Mouse (Mus musculus) intestine, embryonic 14.5 days (tissue): Measurements from ENCODE around the gene Ccdc122. TPM values are rescaled to one million over a fixed set of nuclear protein-coding genes. Genes with fewer than 3 reads are reported as not detected.

ENCODE experiments used
- ATAC-seq: fragments of 200-750 bp; cut with Nextera tagmentation; replicated peaks from 2 replicates; pipeline ENCODE4 v1.8.0; 2017; ENCODE audit warnings: low read depth, moderate number of reproducible peaks, moderate TSS enrichment, moderate library complexity; ENCODE audit not compliant: low FRiP score, low TSS enrichment
- DNase-seq: peaks from one replicate; pipeline ENCODE4 v3.0.0-alpha.2; 2018; ENCODE audit warnings: low spot score
- H3K27ac ChIP-seq: fragments of 300-500 bp; sonication (generic); 2 replicates; pipeline ENCODE4 v1.5.1; 2014; ENCODE audit warnings: low read depth, mild to moderate bottlenecking, control low read depth
- H3K27me3 ChIP-seq: fragments of 300-500 bp; sonication (generic); replicated peaks from 2 replicates; pipeline ENCODE4 v1.6.1; 2014; ENCODE audit warnings: low read length, control low read depth; ENCODE audit not compliant: control insufficient read depth, insufficient read depth
- H3K36me3 ChIP-seq: fragments of 300-500 bp; sonication (generic); 2 replicates; pipeline ENCODE4 v1.6.1; 2014; ENCODE audit warnings: low read length, control low read depth; ENCODE audit not compliant: control insufficient read depth, insufficient read depth
- H3K4me1 ChIP-seq: fragments of 300-500 bp; sonication (generic); replicated peaks from 2 replicates; pipeline ENCODE4 v1.6.1; 2014; ENCODE audit warnings: low read length, control low read depth, mixed read lengths; ENCODE audit not compliant: control insufficient read depth, insufficient read depth
- H3K4me2 ChIP-seq: fragments of 300-500 bp; sonication (generic); 2 replicates; pipeline ENCODE4 v1.6.1; 2014; ENCODE audit warnings: low read length
- H3K4me3 ChIP-seq: fragments of 300-500 bp; sonication (generic); 2 replicates; pipeline ENCODE4 v1.5.1; 2014; ENCODE audit warnings: low read depth, low read length, control low read depth, mixed read lengths
- H3K9ac ChIP-seq: fragments of 300-500 bp; sonication (generic); 2 replicates; pipeline ENCODE4 v1.6.1; 2014; ENCODE audit warnings: mild to moderate bottlenecking, low read length
- H3K9me3 ChIP-seq: fragments of 300-500 bp; sonication (generic); 2 replicates; pipeline ENCODE4 v1.6.1; 2016; ENCODE audit warnings: low read length, control low read depth; ENCODE audit not compliant: control insufficient read depth
- WGBS: fragments of 180-500 bp; shearing (Covaris S2); extraction: QIAGEN DNeasy Blood & Tissue Kit; methylation state at CpG from one replicate; pipeline ENCODE4 v1.1.7; 2014; 5-methylcytosine and 5-hydroxymethylcytosine counted together
- polyA plus RNA-seq: library from polyadenylated mRNA; unstranded; fragments of >200 nt; fragmentation: Nextera tagmentation; extraction: Ambion mirVana; gene quantifications from 2 replicates; pipeline ENCODE4 v1.2.1, GENCODE M21; 2014

Ccdc122 gene
- polyA plus RNA-seq, 1 experiment from 2014 or later, result 3.9 TPM

GRCm38 (mm10) chr14:77141324-77142282, 105.0 kb downstream of the Ccdc122 start:
- WGBS, result 24% methylated on average over 17 of the region's 17 CpGs
- H3K4me3 ChIP-seq, result no peak overlapping the region
- H3K27me3 ChIP-seq, result no peaks in the 10 kb centered on the region
- H3K4me1 ChIP-seq, result no peaks in the 10 kb centered on the region
- H3K36me3 ChIP-seq, result no peaks in the 10 kb centered on the region
- no peak overlapping the region for H3K9ac ChIP-seq
- H3K9me3 ChIP-seq, result no peaks in the 10 kb centered on the region
- ATAC-seq (peak; percentile 77; the same call in 1 of the 2 replicates), DNase-seq (peak; percentile 87)
- no peak overlapping the region for H3K27ac ChIP-seq
- peak overlapping the region; percentile 29; the same call in 1 of the 2 replicates for H3K4me2 ChIP-seq

GRCm38 (mm10) chr14:77145103-77145502, 108.5 kb downstream of the Ccdc122 start:
- no peak overlapping the region for H3K4me2 ChIP-seq
- no peak overlapping the region for H3K4me3 ChIP-seq
- H3K4me1 ChIP-seq, result no peaks in the 10 kb centered on the region
- no peaks in the 10 kb centered on the region for H3K27me3 ChIP-seq
- H3K9ac ChIP-seq, result no peak overlapping the region
- H3K9me3 ChIP-seq, result 0 out of 2 replicates have a peak, but pooled peaks cover 3% of the 10 kb centered on the region
- 77% methylated on average over 4 of the region's 4 CpGs for WGBS
- H3K36me3 ChIP-seq, result no peaks in the 10 kb centered on the region
- H3K27ac ChIP-seq, result no peak overlapping the region
- DNase-seq, result no peak
- no peak for ATAC-seq

GRCm38 (mm10) chr14:77147635-77148034, 111.1 kb downstream of the Ccdc122 start:
- Histone ChIP-seq H3K4me1 (no peaks in the 10 kb centered on the region), H3K9me3 (0 out of 2 replicates have a peak, but pooled peaks cover 3% of the 10 kb centered on the region), H3K4me2 (no peak overlapping the region), H3K9ac (no peak overlapping the region), H3K27me3 (no peaks in the 10 kb centered on the region), H3K27ac (no peak overlapping the region), H3K4me3 (no peak overlapping the region), H3K36me3 (no peaks in the 10 kb centered on the region)
- WGBS, result 100% methylated on average over 1 of the region's 1 CpGs
- DNase-seq (no peak), ATAC-seq (no peak)

- Histone ChIP-seq H3K27me3 (peaks cover 10% of the 10 kb centered on the region; the same call in 1 of the 2 replicates), H3K4me2 (no peak overlapping the region), H3K36me3 (no peaks in the 10 kb centered on the region), H3K4me1 (no peaks in the 10 kb centered on the region), H3K9me3 (0 out of 2 replicates have a peak, but pooled peaks cover 3% of the 10 kb centered on the region), H3K27ac (no peak overlapping the region), H3K9ac (no peak overlapping the region), H3K4me3 (no peak overlapping the region)
- WGBS, result 81% methylated on average over 6 of the region's 6 CpGs
- DNase-seq (no peak), ATAC-seq (no peak)
Measured at GRCm38 (mm10) chr14:77150556-77150955, 114.0 kb downstream of the Ccdc122 start.

- Histone ChIP-seq H3K9ac (no peak overlapping the region), H3K36me3 (no peaks in the 10 kb centered on the region), H3K27ac (no peak overlapping the region), H3K4me3 (no peak overlapping the region), H3K4me2 (no peak overlapping the region), H3K9me3 (0 out of 2 replicates have a peak, but pooled peaks cover 3% of the 10 kb centered on the region), H3K4me1 (0 out of 2 replicates have a peak, but pooled peaks cover 3% of the 10 kb centered on the region), H3K27me3 (peaks cover 16% of the 10 kb centered on the region; the same call in 1 of the 2 replicates)
- DNase-seq, result no peak
- WGBS, result 92% methylated on average over 7 of the region's 7 CpGs
- no peak for ATAC-seq
Measured at GRCm38 (mm10) chr14:77151431-77151830, 114.9 kb downstream of the Ccdc122 start.

GRCm38 (mm10) chr14:77156222-77156910, 119.8 kb downstream of the Ccdc122 start, which contains the start of gene Enox1:
Gene Enox1 (plus strand): TSS chr14:77156763.
- ATAC-seq (peak; percentile 84), DNase-seq (peak; percentile 85)
- H3K4me1 ChIP-seq, result peaks cover 3% of the 10 kb centered on the region; the same call in 1 of the 2 replicates
- WGBS, result 1% methylated on average over 73 of the region's 73 CpGs
- no peaks in the 10 kb centered on the region for H3K36me3 ChIP-seq
- peak within 1 kb of the TSS; percentile 66 for H3K27ac ChIP-seq
- H3K9ac ChIP-seq, result peak within 1 kb of the TSS; percentile 56
- peaks cover 24% of the 10 kb centered on the region; the same call in 1 of the 2 replicates for H3K27me3 ChIP-seq
- H3K9me3 ChIP-seq, result no peaks in the 10 kb centered on the region
- H3K4me2 ChIP-seq, result peak within 1 kb of the TSS; percentile 97
- H3K4me3 ChIP-seq, result peak within 1 kb of the TSS; percentile 66

GRCm38 (mm10) chr14:77156911-77157504, 120.4 kb downstream of the Ccdc122 start:
- Histone ChIP-seq H3K4me2 (peak overlapping the region; percentile 97), H3K36me3 (no peaks in the 10 kb centered on the region), H3K9ac (peak overlapping the region; percentile 56), H3K4me3 (peak overlapping the region; percentile 66), H3K4me1 (peaks cover 3% of the 10 kb centered on the region; the same call in 1 of the 2 replicates), H3K27ac (peak overlapping the region; percentile 66; the same call in 1 of the 2 replicates), H3K9me3 (no peaks in the 10 kb centered on the region), H3K27me3 (peaks cover 24% of the 10 kb centered on the region; the same call in 1 of the 2 replicates)
- no peak for DNase-seq
- ATAC-seq, result peak; percentile 50
- under 1% methylated on average over 42 of the region's 64 CpGs for WGBS

GRCm38 (mm10) chr14:77157505-77157911, 120.9 kb downstream of the Ccdc122 start:
- under 1% methylated on average over 31 of the region's 31 CpGs for WGBS
- Histone ChIP-seq H3K9ac (peak overlapping the region; percentile 56), H3K9me3 (no peaks in the 10 kb centered on the region)

More at GRCm38 (mm10) chr14:77157505-77157911, 120.9 kb downstream of the Ccdc122 start:
- ATAC-seq (peak; percentile 85), DNase-seq (peak; percentile 81)
- Histone ChIP-seq H3K27me3 (peaks cover 24% of the 10 kb centered on the region; the same call in 1 of the 2 replicates), H3K4me2 (peak overlapping the region; percentile 97), H3K27ac (no peak overlapping the region), H3K4me1 (peaks cover 3% of the 10 kb centered on the region; the same call in 1 of the 2 replicates), H3K36me3 (no peaks in the 10 kb centered on the region), H3K4me3 (peak overlapping the region; percentile 66)
